In genomic region chrX:71946631-71947030, GRCm38 (mm10) we compare ENCODE assay signal across 9 mouse cellular contexts. TPM values are rescaled to one million over a fixed set of nuclear protein-coding genes. Genes with fewer than 3 reads are reported as not detected.
DNase-seq lines count a peak whose midpoint lies in the region; ATAC-seq and TF ChIP-seq lines count a peak whose summit lies in the region.
"Had no signal": no experiment of that assay in that cellular context is flagged by ENCODE, and none has a peak within 500 bp of the region (broad histone marks: within the 10 kb centered on the region; RNA-seq: fewer than 3 reads in every experiment).

No protein-coding gene starts in this region.

- peaks cover 17% of the 10 kb centered on the region for H3K27me3 ChIP-seq in kidney, embryonic 15.5 days
- H3K27me3 ChIP-seq in forebrain, embryonic 15.5 days = no peaks in the 10 kb centered on the region
- H3K27me3 ChIP-seq in midbrain, embryonic 13.5 days = no peaks in the 10 kb centered on the region

- no peaks in the 10 kb centered on the region for H3K36me3 ChIP-seq in kidney, embryonic 15.5 days
- H3K36me3 ChIP-seq in ES-E14 (ENCODE audit: control insufficient read depth, insufficient read depth, low read length, poor library complexity, severe bottlenecking) = no peaks in the 10 kb centered on the region
- no peaks in the 10 kb centered on the region for H3K36me3 ChIP-seq in forebrain, embryonic 15.5 days
- H3K36me3 ChIP-seq in midbrain, embryonic 13.5 days = no peaks in the 10 kb centered on the region

- peak; percentile 81 for TF ChIP-seq CTCF in layer of hippocampus, adult 2 months (conservative IDR thresholded peaks at IDR 0.05)

- no peak overlapping the region for H3K4me3 ChIP-seq in kidney, embryonic 15.5 days (replicated peaks)
- no peak overlapping the region for H3K4me3 ChIP-seq in ES-E14 (ENCODE audit: insufficient read depth in 1 of 2, low read depth in 1 of 2, low read length in 2 of 2, poor library complexity in 1 of 2, severe bottlenecking in 1 of 2)
- no peak overlapping the region for H3K4me3 ChIP-seq in forebrain, embryonic 15.5 days
- no peak overlapping the region for H3K4me3 ChIP-seq in layer of hippocampus, adult 2 months
- H3K4me3 ChIP-seq in midbrain, embryonic 13.5 days (replicated peaks) = no peak overlapping the region

- in situ Hi-C loops in ES-E14 (cut with MboI; ENCODE audit: low sequenced_read_pairs in 2 of 2, unreplicated experiment in 2 of 2) = loop anchor here in 1 of 2 experiments (25.0 kb wide), 1 partner anchor 284 kb away; the partner anchor contains the start of gene Gpr50

- H3K9ac ChIP-seq in kidney, embryonic 15.5 days = no peak overlapping the region
- no peak overlapping the region for H3K9ac ChIP-seq in ES-E14 (ENCODE audit: insufficient read depth, low read depth, low read length, poor library complexity, severe bottlenecking)
- H3K9ac ChIP-seq in forebrain, embryonic 15.5 days (replicated peaks) = no peak overlapping the region
- H3K9ac ChIP-seq in midbrain, embryonic 13.5 days (replicated peaks) = no peak overlapping the region

- H3K9me3 ChIP-seq in kidney, embryonic 15.5 days (replicated peaks) = no peaks in the 10 kb centered on the region
- H3K9me3 ChIP-seq in ES-E14 (ENCODE audit: control insufficient read depth, insufficient read depth, low read depth, low read length) = no peaks in the 10 kb centered on the region
- H3K9me3 ChIP-seq in forebrain, embryonic 15.5 days = no peaks in the 10 kb centered on the region
- H3K9me3 ChIP-seq in midbrain, embryonic 13.5 days = no peaks in the 10 kb centered on the region

- peak; percentile 11 for DNase-seq in kidney, adult 11 months
- no peak for DNase-seq in ES-E14 (ENCODE audit: low read depth, low spot score)
- peak; percentile 0 for DNase-seq in c-Kit-negative CD71-positive TER-119-positive erythroid progenitor cells, embryonic 14.5 days (ENCODE audit: low read depth, low spot score)
- DNase-seq in layer of hippocampus, adult 2 months (ENCODE audit: low spot score in 2 of 2) = peak in 1 of 2 experiments; percentile 57

- H3K27ac ChIP-seq in kidney, embryonic 15.5 days = no peak overlapping the region
- H3K27ac ChIP-seq in ES-E14 (ENCODE audit: insufficient read depth, low read depth, low read length, poor library complexity, severe bottlenecking) = no peak overlapping the region
- no peak overlapping the region for H3K27ac ChIP-seq in forebrain, embryonic 15.5 days (replicated peaks)
- no peak overlapping the region for H3K27ac ChIP-seq in layer of hippocampus, adult 2 months
- no peak overlapping the region for H3K27ac ChIP-seq in midbrain, embryonic 13.5 days

- WGBS in kidney, embryonic 15.5 days = 21% methylated on average over 3 of the region's 3 CpGs
- WGBS in forebrain, embryonic 15.5 days = 29% methylated on average over 3 of the region's 3 CpGs
- 26% methylated on average over 3 of the region's 3 CpGs for WGBS in midbrain, embryonic 13.5 days

- H3K4me1 ChIP-seq in kidney, embryonic 15.5 days = no peaks in the 10 kb centered on the region
- H3K4me1 ChIP-seq in ES-E14 (ENCODE audit: control insufficient read depth in 2 of 2, insufficient read depth in 2 of 2, low read length in 2 of 2, poor library complexity in 1 of 2) = no peaks in the 10 kb centered on the region
- no peaks in the 10 kb centered on the region for H3K4me1 ChIP-seq in forebrain, embryonic 15.5 days
- no peaks in the 10 kb centered on the region for H3K4me1 ChIP-seq in midbrain, embryonic 13.5 days (replicated peaks)

- H3K4me2 ChIP-seq in kidney, embryonic 15.5 days = no peak overlapping the region
- no peak overlapping the region for H3K4me2 ChIP-seq in forebrain, embryonic 15.5 days (replicated peaks)
- no peak overlapping the region for H3K4me2 ChIP-seq in midbrain, embryonic 13.5 days (replicated peaks)

- no peak for ATAC-seq in kidney, embryonic 15.5 days (replicated peaks; ENCODE audit: low FRiP score)
- ATAC-seq in forebrain, embryonic 15.5 days (replicated peaks) = 0 out of 2 replicates have a peak, but pooled peaks have one; percentile 6
- 0 out of 2 replicates have a peak, but pooled peaks have one; percentile 37 for ATAC-seq in midbrain, embryonic 13.5 days
- no peak for ATAC-seq in inflammation-experienced regulatory T-cells, adult 6 months

TF ChIP-seq in ES-E14, 5 proteins besides CTCF, POLR2A, EP300 and RAD21:
- no peak for TF ChIP-seq HCFC1 (IDR thresholded peaks at IDR 0.05; ENCODE audit: borderline replicate concordance, insufficient read depth, low read length)
- peak; percentile 69; the same call in 1 of the 2 replicates for TF ChIP-seq ZC3H11A (IDR thresholded peaks at IDR 0.05; ENCODE audit: borderline replicate concordance, low read depth, low read length)

RNA-seq across cellular contexts. Expression of gene Prrg3, which starts 15.8 kb away (rescaled TPM):
- 11.0 and 11.5 TPM in 2 replicates for polyA plus RNA-seq in kidney, embryonic 15.5 days (2015; fragmentation: Nextera tagmentation; extraction: Ambion mirVana)
- 3.0 and 3.1 TPM in 2 replicates for total RNA-seq in ES-E14 (2012; rRNA removed)
- polyA plus RNA-seq in forebrain, embryonic 15.5 days (2015; fragmentation: Nextera tagmentation; extraction: Ambion mirVana) = 8.8 and 9.1 TPM in 2 replicates
- 10 to 100 TPM; 16.0 to 22.9 TPM for total RNA-seq in layer of hippocampus, adult 2 months (2021)
- 10.0 and 12.0 TPM in 2 replicates for polyA plus RNA-seq in midbrain, embryonic 13.5 days (2015; fragmentation: Nextera tagmentation; extraction: Ambion mirVana)
- not detected for polyA plus RNA-seq in inflammation-experienced regulatory T-cells, adult 6 months (2017; shearing (Covaris generic))

RNA-seq across cellular contexts. Expression of gene Gm1141, which starts 25.8 kb away (rescaled TPM):
- 0.10 TPM in 1 of 2 replicates, not detected in the other for polyA plus RNA-seq in kidney, embryonic 15.5 days (2015; fragmentation: Nextera tagmentation; extraction: Ambion mirVana)
- total RNA-seq in ES-E14 (2012; rRNA removed) = 0.22 and 0.32 TPM in 2 replicates
- 0.31 and 0.38 TPM in 2 replicates for polyA plus RNA-seq in forebrain, embryonic 15.5 days (2015; fragmentation: Nextera tagmentation; extraction: Ambion mirVana)
- total RNA-seq in layer of hippocampus, adult 2 months (2021) = under 1 TPM; 0.39 to 0.79 TPM
- polyA plus RNA-seq in midbrain, embryonic 13.5 days (2015; fragmentation: Nextera tagmentation; extraction: Ambion mirVana) = 0.17 and 0.22 TPM in 2 replicates
- not detected for polyA plus RNA-seq in inflammation-experienced regulatory T-cells, adult 6 months (2017; shearing (Covaris generic))

RNA-seq across cellular contexts. Expression of gene Fate1, which starts 26.2 kb away (rescaled TPM):
- polyA plus RNA-seq in kidney, embryonic 15.5 days (2015; fragmentation: Nextera tagmentation; extraction: Ambion mirVana) = not detected in 2 replicates
- total RNA-seq in ES-E14 (2012; rRNA removed) = not detected in 2 replicates
- not detected in 2 replicates for polyA plus RNA-seq in forebrain, embryonic 15.5 days (2015; fragmentation: Nextera tagmentation; extraction: Ambion mirVana)
- total RNA-seq in layer of hippocampus, adult 2 months (2021) = not detected
- polyA plus RNA-seq in midbrain, embryonic 13.5 days (2015; fragmentation: Nextera tagmentation; extraction: Ambion mirVana) = not detected in 2 replicates
- polyA plus RNA-seq in inflammation-experienced regulatory T-cells, adult 6 months (2017; shearing (Covaris generic)) = not detected
- polyA plus RNA-seq: liver, embryonic 16.5 days had no signal

RNA-seq across cellular contexts. Expression of gene Cnga2, which starts 45.0 kb away (rescaled TPM):
- polyA plus RNA-seq in kidney, embryonic 15.5 days (2015; fragmentation: Nextera tagmentation; extraction: Ambion mirVana) = 0.09 and 0.17 TPM in 2 replicates
- total RNA-seq in ES-E14 (2012; rRNA removed) = not detected in 2 replicates
- polyA plus RNA-seq in forebrain, embryonic 15.5 days (2015; fragmentation: Nextera tagmentation; extraction: Ambion mirVana) = 0.09 TPM in 2 replicates
- under 1 TPM; 0.15 to 0.44 TPM for total RNA-seq in layer of hippocampus, adult 2 months (2021)
- polyA plus RNA-seq in midbrain, embryonic 13.5 days (2015; fragmentation: Nextera tagmentation; extraction: Ambion mirVana) = 0.10 and 0.11 TPM in 2 replicates
- polyA plus RNA-seq in inflammation-experienced regulatory T-cells, adult 6 months (2017; shearing (Covaris generic)) = under 1 TPM in 1 of 3 experiments, not detected in 2; 0.44 TPM

Comparison
In these comparisons a context has a peak if more than half of its experiments do, and no peak if none do; other contexts are left out.
1. ATAC-seq: peak in forebrain, embryonic 15.5 days (single experiment) and midbrain, embryonic 13.5 days (single experiment); none in kidney, embryonic 15.5 days (single experiment) and inflammation-experienced regulatory T-cells, adult 6 months (single experiment).